Mouse (Mus musculus) erythroblast, embryonic 14.5 days (primary cell): Measurements from ENCODE around the gene Inava.

Source experiments
- GATA1 ChIP-seq: IDR thresholded peaks from 2 replicates; pipeline ENCODE4 v1.6.1; 2012; ENCODE audit warnings: low read length, inconsistent platforms, mixed read lengths
- TAL1 ChIP-seq: IDR thresholded peaks from 3 replicates; pipeline ENCODE4 v1.6.1; 2012; ENCODE audit warnings: low read length, inconsistent platforms, mixed read lengths

- TF ChIP-seq GATA1 (no peak), TAL1 (no peak)
These were observed 11.7 kb downstream of the Inava start for GRCm38 (mm10) chr1:136222386-136222785.
